Mouse (Mus musculus) spleen, adult 18-20 months (tissue): ENCODE data around the gene Dohh.

Experiments
- DNase-seq, 2 experiments: peaks; one replicate each; pipeline ENCODE4 v3.0.0; 2022; ENCODE audit warnings: mixed read lengths in 2 of 2

Gene Dohh

GRCm38 (mm10) chr10:81385603-81386306 lies 1.5 kb downstream of the Dohh start:
- DNase-seq = no peak

GRCm38 (mm10) chr10:81387716-81388115 lies 3.5 kb downstream of the Dohh start:
- DNase-seq = no peak

GRCm38 (mm10) chr10:81388505-81389055 lies 4.4 kb downstream of the Dohh start, which contains the start of gene Gm48552:
Gene Gm48552, plus strand, starts transcription at chr10:81389005.
- no peak for DNase-seq

GRCm38 (mm10) chr10:81389373-81389772 lies 5.1 kb downstream of the Dohh start:
- no peak for DNase-seq

- DNase-seq = peak; percentile 56 to 74
Observed at GRCm38 (mm10) chr10:81389801-81390677, 5.8 kb downstream of the Dohh start.

- no peak for DNase-seq
Observed at GRCm38 (mm10) chr10:81390678-81390965, 6.4 kb downstream of the Dohh start.

- no peak for DNase-seq
Observed at GRCm38 (mm10) chr10:81392270-81392669, 8.0 kb downstream of the Dohh start.

- DNase-seq = no peak
Observed at GRCm38 (mm10) chr10:81392781-81393185, 8.6 kb downstream of the Dohh start, which contains the start of gene Smim24. Gene Smim24, plus strand, starts transcription at chr10:81393051.

- peak in 1 of 2 experiments; percentile 47 for DNase-seq
Observed at GRCm38 (mm10) chr10:81393456-81394063, 9.3 kb downstream of the Dohh start.

- peak; percentile 51 to 81 for DNase-seq
Observed at GRCm38 (mm10) chr10:81395127-81395526, 10.9 kb downstream of the Dohh start.

- DNase-seq = no peak
Observed at GRCm38 (mm10) chr10:81395865-81396264, 11.6 kb downstream of the Dohh start.

GRCm38 (mm10) chr10:81396749-81397148 lies 12.5 kb downstream of the Dohh start:
- no peak for DNase-seq

GRCm38 (mm10) chr10:81399296-81399695 lies 15.1 kb downstream of the Dohh start:
- DNase-seq = no peak

GRCm38 (mm10) chr10:81399798-81400308 lies 15.6 kb downstream of the Dohh start:
- DNase-seq = no peak

GRCm38 (mm10) chr10:81400371-81401204 lies 16.4 kb downstream of the Dohh start:
- DNase-seq = no peak

GRCm38 (mm10) chr10:81401205-81401520 lies 16.9 kb downstream of the Dohh start:
- no peak for DNase-seq

- DNase-seq = no peak
Observed at GRCm38 (mm10) chr10:81401521-81402226, 17.4 kb downstream of the Dohh start.

GRCm38 (mm10) chr10:81402227-81402765 lies 18.1 kb downstream of the Dohh start:
- DNase-seq = no peak

GRCm38 (mm10) chr10:81403511-81403910 lies 19.3 kb downstream of the Dohh start:
- no peak for DNase-seq

GRCm38 (mm10) chr10:81404082-81404481 lies 19.9 kb downstream of the Dohh start:
- no peak for DNase-seq

- DNase-seq = peak in 1 of 2 experiments; percentile 46
Observed at GRCm38 (mm10) chr10:81404720-81405119, 20.5 kb downstream of the Dohh start.
